Mouse (Mus musculus) WW6 (cell line): ENCODE measurements at regions not wholly inside any gene's neighbourhood (a gene's known extent, or its start where the extent isn't known, plus 50 kb on each side); places are given as distances from the start of the nearest gene placed in this dataset.

ENCODE experiments used
- DNase-seq: peaks from one replicate; pipeline ENCODE4 v3.0.0-alpha.2; 2013; ENCODE audit warnings: low read depth, low spot score

GRCm38 (mm10) chr3:115462623-115463022, 252.2 kb downstream of the S1pr1 start:
- no peak for DNase-seq
